Comparison of ENCODE assay signal across 8 mouse cellular contexts in genomic region chr1:162076581-162077001, GRCm38 (mm10).
DNase-seq lines count a peak whose midpoint lies in the region; ATAC-seq lines count a peak whose summit lies in the region.

No protein-coding gene starts in this region.

- H3K4me1 ChIP-seq in heart, embryonic 10.5 days, result 0 out of 2 replicates have a peak, but pooled peaks cover 12% of the 10 kb centered on the region
- H3K4me1 ChIP-seq in hindbrain, embryonic 16.5 days (ENCODE audit: control insufficient read depth, insufficient read depth, low read depth, low read length), result no peaks in the 10 kb centered on the region

- 60% methylated on average over 10 of the region's 10 CpGs for WGBS in heart, embryonic 10.5 days
- 65% methylated on average over 10 of the region's 10 CpGs for WGBS in hindbrain, embryonic 16.5 days

- no peak for ATAC-seq in hindbrain, embryonic 16.5 days
- no peak for ATAC-seq in megakaryocyte, adult 5-6 weeks (ENCODE audit: poor library complexity, severe bottlenecking)

- intact Hi-C loops in heart, postnatal 36 days (cut with DNase I), result no loop called here

- DNase-seq in heart, embryonic 10.5 days (ENCODE audit: low spot score), result no peak
- DNase-seq in heart, postnatal 36 days, result no peak
- peak; percentile 74 for DNase-seq in embryo, embryonic 11 days
- DNase-seq in neural tube, embryonic 10.5 days (ENCODE audit: extremely low spot score, low spot score), result peak; percentile 62
- no peak for DNase-seq in MN1 (ENCODE audit: low spot score)
- no peak for DNase-seq in ovary, postnatal 14 days (ENCODE audit: low spot score)

- no peaks in the 10 kb centered on the region for H3K9me3 ChIP-seq in heart, embryonic 10.5 days
- H3K9me3 ChIP-seq in hindbrain, embryonic 16.5 days (ENCODE audit: control insufficient read depth, low read length), result no peaks in the 10 kb centered on the region

- peak overlapping the region; percentile 69 for H3K27ac ChIP-seq in heart, embryonic 10.5 days
- H3K27ac ChIP-seq in hindbrain, embryonic 16.5 days (ENCODE audit: low read depth, low read length), result peak overlapping the region; percentile 20; the same call in 1 of the 2 replicates

- H3K4me3 ChIP-seq in heart, embryonic 10.5 days, result no peak overlapping the region
- H3K4me3 ChIP-seq in hindbrain, embryonic 16.5 days (ENCODE audit: low read length), result no peak overlapping the region

- H3K27me3 ChIP-seq in heart, embryonic 10.5 days (ENCODE audit: insufficient read depth, poor library complexity, severe bottlenecking), result no peaks in the 10 kb centered on the region
- H3K27me3 ChIP-seq in hindbrain, embryonic 16.5 days (replicated peaks; ENCODE audit: control insufficient read depth, insufficient read depth, low read length), result no peaks in the 10 kb centered on the region

- H3K4me2 ChIP-seq in hindbrain, embryonic 16.5 days (ENCODE audit: low read length), result no peak overlapping the region

- no peaks in the 10 kb centered on the region for H3K36me3 ChIP-seq in heart, embryonic 10.5 days
- H3K36me3 ChIP-seq in hindbrain, embryonic 16.5 days (ENCODE audit: control insufficient read depth, insufficient read depth, low read length), result no peaks in the 10 kb centered on the region

- no peak overlapping the region for H3K9ac ChIP-seq in hindbrain, embryonic 16.5 days (ENCODE audit: low read depth, low read length)

Comparison
In these comparisons a context has a peak if more than half of its experiments do, and no peak if none do; other contexts are left out.
1. DNase-seq: peak in embryo, embryonic 11 days (single experiment) and neural tube, embryonic 10.5 days (single experiment); none in heart, embryonic 10.5 days (single experiment), heart, postnatal 36 days (0 of 2), MN1 (single experiment) and ovary, postnatal 14 days (single experiment).